Mouse (Mus musculus) MEL (cell line): ENCODE data around the gene Gm10318. TPM values are rescaled to one million over a fixed set of nuclear protein-coding genes. Genes with fewer than 3 reads are reported as not detected.

Experiments
- DNase-seq: peaks from one replicate; pipeline ENCODE4 v3.0.0; 2011; ENCODE audit warnings: low read depth, low spot score
- H3K27ac ChIP-seq: 2 replicates; pipeline ENCODE4 v1.5.1; 2012; ENCODE audit warnings: low read depth, mild to moderate bottlenecking, control low read depth, low read length, moderate library complexity; ENCODE audit not compliant: control insufficient read depth
- H3K27me3 ChIP-seq, 2 experiments: fragments of 150-350 bp in 1 of 2; sonication (generic) in 1 of 2; 2 replicates each; pipeline ENCODE4 v1.6.1; 2012; ENCODE audit warnings: low read length in 2 of 2, mild to moderate bottlenecking in 2 of 2, improper control_type of control experiment in 1 of 2, moderate library complexity in 1 of 2; ENCODE audit not compliant: insufficient read depth in 2 of 2, control insufficient read depth in 1 of 2
- H3K36me3 ChIP-seq, 2 experiments: 2 replicates each; pipeline ENCODE4 v1.6.1; 2012 to 2014; ENCODE audit warnings: low read length in 2 of 2, improper control_type of control experiment in 1 of 2, inconsistent platforms in 1 of 2, mild to moderate bottlenecking in 1 of 2; ENCODE audit not compliant: insufficient read depth in 2 of 2, control insufficient read depth in 1 of 2
- H3K4me1 ChIP-seq, 2 experiments: fragments of 150-350 bp in 1 of 2; sonication (generic) in 1 of 2; 2 replicates each; pipeline ENCODE4 v1.6.1; 2012; ENCODE audit warnings: low read length in 2 of 2, improper control_type of control experiment in 1 of 2, mild to moderate bottlenecking in 1 of 2; ENCODE audit not compliant: insufficient read depth in 2 of 2, control insufficient read depth in 1 of 2
- H3K4me3 ChIP-seq, 2 experiments: fragments of 150-350 bp in 1 of 2; sonication (generic) in 1 of 2; 2 replicates each; pipeline ENCODE4 v1.5.1; 2012; ENCODE audit warnings: low read depth in 2 of 2, low read length in 2 of 2, mild to moderate bottlenecking in 2 of 2, moderate library complexity in 2 of 2, control low read depth in 1 of 2, improper control_type of control experiment in 1 of 2; ENCODE audit not compliant: control insufficient read depth in 1 of 2, insufficient read depth in 1 of 2
- H3K79me2 ChIP-seq: 2 replicates; pipeline ENCODE4 v1.6.1; 2012; ENCODE audit warnings: mild to moderate bottlenecking, low read length, moderate library complexity; ENCODE audit not compliant: control insufficient read depth, poor library complexity, insufficient read depth
- H3K9ac ChIP-seq: 2 replicates; pipeline ENCODE4 v1.6.1; 2012; ENCODE audit warnings: low read depth, mild to moderate bottlenecking, control low read depth, low read length, moderate library complexity; ENCODE audit not compliant: control insufficient read depth, poor library complexity, severe bottlenecking
- H3K9me3 ChIP-seq: fragments of 150-350 bp; sonication (generic); replicated peaks from 2 replicates; pipeline ENCODE4 v1.6.1; 2012; ENCODE audit warnings: mild to moderate bottlenecking, low read length, improper control_type of control experiment, moderate library complexity; ENCODE audit not compliant: insufficient read depth
- BHLHE40 ChIP-seq: IDR thresholded peaks from 2 replicates; pipeline ENCODE4 v1.6.1; 2012; ENCODE audit warnings: low read depth, mild to moderate bottlenecking, inconsistent platforms, low read length, improper control_type of control experiment, borderline replicate concordance
- E2F4 ChIP-seq: IDR thresholded peaks from 2 replicates; pipeline ENCODE4 v1.6.1; 2011; ENCODE audit warnings: low read depth, low read length, improper control_type of control experiment, borderline replicate concordance
- ELF1 ChIP-seq: IDR thresholded peaks from 2 replicates; pipeline ENCODE4 v1.6.1; 2014; ENCODE audit warnings: low read depth, mild to moderate bottlenecking, inconsistent platforms, low read length, improper control_type of control experiment, moderate library complexity
- EP300 ChIP-seq, 2 experiments: IDR thresholded peaks; 2 replicates each; pipeline ENCODE4 v1.6.1; 2011; ENCODE audit warnings: improper control_type of control experiment in 2 of 2, low read length in 2 of 2, low read depth in 1 of 2, mild to moderate bottlenecking in 1 of 2
- ETS1 ChIP-seq: IDR thresholded peaks from 2 replicates; pipeline ENCODE4 v1.6.1; 2012; ENCODE audit warnings: low read depth, mild to moderate bottlenecking, inconsistent platforms, low read length, improper control_type of control experiment, moderate library complexity
- GATA1 ChIP-seq: IDR thresholded peaks from 2 replicates; pipeline ENCODE4 v1.6.1; 2011; ENCODE audit warnings: low read depth, low read length, improper control_type of control experiment
- JUND ChIP-seq: IDR thresholded peaks from 2 replicates; pipeline ENCODE4 v1.6.1; 2011; ENCODE audit warnings: low read depth, mild to moderate bottlenecking, improper control_type of control experiment, low read length
- KAT2A ChIP-seq: conservative IDR thresholded peaks from 2 replicates; pipeline ENCODE4 v1.6.1; 2012; ENCODE audit warnings: low read depth, low read length, improper control_type of control experiment, inconsistent platforms
- MAFK ChIP-seq: IDR thresholded peaks from 2 replicates; pipeline ENCODE4 v1.6.1; 2011; ENCODE audit warnings: low read depth, mild to moderate bottlenecking, low read length, improper control_type of control experiment, borderline replicate concordance
- MAZ ChIP-seq: IDR thresholded peaks from 2 replicates; pipeline ENCODE4 v1.6.1; 2012; ENCODE audit warnings: low read depth, mild to moderate bottlenecking, inconsistent platforms, low read length, improper control_type of control experiment
- MEF2A ChIP-seq: IDR thresholded peaks from 2 replicates; pipeline ENCODE4 v1.6.1; 2014; ENCODE audit warnings: low read depth, mild to moderate bottlenecking, inconsistent platforms, low read length, improper control_type of control experiment; ENCODE audit not compliant: poor library complexity, insufficient replicate concordance, severe bottlenecking; ENCODE audit errors: extremely low read depth
- MXI1 ChIP-seq: IDR thresholded peaks from 2 replicates; pipeline ENCODE4 v1.6.1; 2011; ENCODE audit warnings: mild to moderate bottlenecking, low read depth, low read length, improper control_type of control experiment
- MYB ChIP-seq: IDR thresholded peaks from 2 replicates; pipeline ENCODE4 v1.6.1; 2011; ENCODE audit warnings: mild to moderate bottlenecking, low read depth, low read length, improper control_type of control experiment
- NELFE ChIP-seq: IDR thresholded peaks from 2 replicates; pipeline ENCODE4 v1.6.1; 2011; ENCODE audit warnings: low read depth, low read length, improper control_type of control experiment
- POLR2A ChIP-seq, 2 experiments: IDR thresholded peaks; 2 replicates each; pipeline ENCODE4 v1.6.1; 2011 to 2012; ENCODE audit warnings: low read length in 2 of 2, mild to moderate bottlenecking in 2 of 2, control low read depth in 1 of 2, improper control_type of control experiment in 1 of 2, low read depth in 1 of 2, moderate library complexity in 1 of 2; ENCODE audit not compliant: control insufficient read depth in 1 of 2, insufficient read depth in 1 of 2, poor library complexity in 1 of 2
- POLR2AphosphoS2 ChIP-seq: IDR thresholded peaks from 2 replicates; pipeline ENCODE4 v1.6.1; 2011; ENCODE audit warnings: low read length, improper control_type of control experiment
- POLR2AphosphoS5 ChIP-seq: IDR thresholded peaks from 2 replicates; pipeline ENCODE4 v1.6.1; 2012; ENCODE audit warnings: low read depth, borderline replicate concordance, mild to moderate bottlenecking, inconsistent platforms, low read length, moderate library complexity, mixed read lengths
- RCOR1 ChIP-seq: IDR thresholded peaks from 2 replicates; pipeline ENCODE4 v1.6.1; 2012; ENCODE audit warnings: low read depth, mild to moderate bottlenecking, inconsistent platforms, low read length, improper control_type of control experiment
- SMC3 ChIP-seq: IDR thresholded peaks from 2 replicates; pipeline ENCODE4 v1.6.1; 2011; ENCODE audit warnings: low read depth, low read length, improper control_type of control experiment
- TCF12 ChIP-seq: IDR thresholded peaks from 2 replicates; pipeline ENCODE4 v1.6.1; 2014; ENCODE audit warnings: low read depth, mild to moderate bottlenecking, inconsistent platforms, low read length, improper control_type of control experiment, moderate library complexity
- UBTF ChIP-seq: IDR thresholded peaks from 2 replicates; pipeline ENCODE4 v1.6.1; 2012; ENCODE audit warnings: low read depth, mild to moderate bottlenecking, inconsistent platforms, low read length, improper control_type of control experiment, moderate library complexity, borderline replicate concordance; ENCODE audit not compliant: insufficient read depth
- ZMIZ1 ChIP-seq: IDR thresholded peaks from 2 replicates; pipeline ENCODE4 v1.6.1; 2012; ENCODE audit warnings: low read depth, mild to moderate bottlenecking, inconsistent platforms, low read length, improper control_type of control experiment, moderate library complexity
- ZNF384 ChIP-seq: IDR thresholded peaks from 2 replicates; pipeline ENCODE4 v1.6.1; 2012; ENCODE audit warnings: low read depth, mild to moderate bottlenecking, inconsistent platforms, low read length, improper control_type of control experiment
- polyA plus RNA-seq, 2 experiments: library from polyadenylated mRNA; stranded (reverse) in 1 of 2; unstranded in 1 of 2; fragments of >175 nt in 1 of 2; fragments of >200 nt in 1 of 2; gene quantifications; 2 replicates each; pipeline versions ENCODE4 v1.2.1 to v1.2.4; 2012; ENCODE audit warnings: low replicate concordance in 2 of 2, low read depth in 1 of 2; ENCODE audit not compliant: insufficient read length in 2 of 2, insufficient read depth in 1 of 2, missing spikeins in 1 of 2
- total RNA-seq: library from RNA; depleted of rRNA; stranded (reverse); fragments of 300-350 nt; gene quantifications from 2 replicates; pipeline ENCODE4 v1.2.3, GENCODE M21; 2012; rRNA removed

Gm10318 gene
- total RNA-seq (not detected in 2 replicates), polyA plus RNA-seq (not detected)

- H3K9ac ChIP-seq: no peak within 1 kb of the TSS
- peaks cover 0 to 3% of the 10 kb centered on the region in 2 experiments; a peak in 2 of 4 replicates for H3K27me3 ChIP-seq
- H3K36me3 ChIP-seq: no peaks in the 10 kb centered on the region
- H3K9me3 ChIP-seq: no peaks in the 10 kb centered on the region
- no peaks in the 10 kb centered on the region for H3K79me2 ChIP-seq
- no peaks in the 10 kb centered on the region for H3K4me1 ChIP-seq
- H3K27ac ChIP-seq: no peak within 1 kb of the TSS
- no peak within 1 kb of the TSS for H3K4me3 ChIP-seq
- no peak for DNase-seq
- TF ChIP-seq ZNF384 (no peak), UBTF (no peak), SMC3 (no peak), TCF12 (no peak), MEF2A (no peak), E2F4 (no peak), MYB (no peak), POLR2A (IDR thresholded peaks at IDR 0.05; ENCODE audit: control insufficient read depth in 1 of 2, insufficient read depth in 1 of 2, low read depth in 1 of 2, low read length in 2 of 2, poor library complexity in 1 of 2) (no peak), MXI1 (no peak), MAZ (no peak), KAT2A (no peak)
- TF ChIP-seq, all 39 proteins: peak for 0
These were observed at the start of gene Gm10318 for GRCm38 (mm10) chr10:77852559-77852958. Gene Gm10318 (plus strand): TSS chr10:77852859.

- H3K27me3 ChIP-seq: peaks cover 8 to 9% of the 10 kb centered on the region in 2 experiments
- H3K4me1 ChIP-seq: no peaks in the 10 kb centered on the region
- no peak overlapping the region for H3K4me3 ChIP-seq
- no peak overlapping the region for H3K9ac ChIP-seq
- H3K36me3 ChIP-seq: no peaks in the 10 kb centered on the region
- TF ChIP-seq ZMIZ1: no peak
- no peak for TF ChIP-seq MYB
- TF ChIP-seq E2F4: no peak
- no peak for TF ChIP-seq ETS1
- TF ChIP-seq NELFE: no peak
- TF ChIP-seq ELF1: no peak
- no peak for TF ChIP-seq BHLHE40
- no peak for TF ChIP-seq POLR2A (IDR thresholded peaks at IDR 0.05; ENCODE audit: control insufficient read depth in 1 of 2, insufficient read depth in 1 of 2, low read depth in 1 of 2, low read length in 2 of 2, poor library complexity in 1 of 2)
- no peak for TF ChIP-seq JUND
- TF ChIP-seq RCOR1: no peak
- TF ChIP-seq GATA1: no peak
- no peak for TF ChIP-seq POLR2AphosphoS2
- no peak for TF ChIP-seq EP300 (IDR thresholded peaks at IDR 0.05; ENCODE audit: low read depth in 1 of 2, low read length in 2 of 2)
- TF ChIP-seq MEF2A: no peak
- no peak for TF ChIP-seq POLR2AphosphoS5
- no peak for TF ChIP-seq MAZ
- no peak for TF ChIP-seq SMC3
- TF ChIP-seq MXI1: no peak
- no peak for TF ChIP-seq MAFK
- TF ChIP-seq, all 39 proteins: peak for 0
- Histone ChIP-seq H3K79me2 (no peaks in the 10 kb centered on the region), H3K9me3 (no peaks in the 10 kb centered on the region), H3K27ac (no peak overlapping the region)
- no peak for DNase-seq
These were observed 48.6 kb upstream of the Gm10318 start for GRCm38 (mm10) chr10:77804095-77804494.
